Mouse (Mus musculus) spleen, adult 2 months (tissue): ENCODE results near the gene Fam104a. TPM values are rescaled to one million over a fixed set of nuclear protein-coding genes. Genes with fewer than 3 reads are reported as not detected.

ENCODE experiments used
- DNase-seq, 2 experiments: peaks; one replicate each; pipeline versions ENCODE4 v3.0.0 to v3.0.0-alpha.2; 2012 to 2021; ENCODE audit warnings: low spot score in 2 of 2, low read depth in 1 of 2
- H3K27ac ChIP-seq: fragments of 200-500 bp; 2 replicates; pipeline ENCODE4 v1.5.1; 2012; ENCODE audit warnings: low read length, inconsistent platforms; ENCODE audit not compliant: insufficient read depth
- H3K27me3 ChIP-seq: fragments of 200-500 bp; 2 replicates; pipeline ENCODE4 v1.6.1; 2012; ENCODE audit warnings: mild to moderate bottlenecking, moderate library complexity, low read length, inconsistent platforms; ENCODE audit not compliant: control insufficient read depth, insufficient read depth
- H3K36me3 ChIP-seq: fragments of 200-500 bp; 2 replicates; pipeline ENCODE4 v1.6.1; 2012; ENCODE audit warnings: mild to moderate bottlenecking, low read length, inconsistent platforms; ENCODE audit not compliant: control insufficient read depth, insufficient read depth
- H3K4me1 ChIP-seq: fragments of 200-500 bp; 2 replicates; pipeline ENCODE4 v1.6.1; 2011; ENCODE audit warnings: inconsistent platforms; ENCODE audit not compliant: control insufficient read depth, insufficient read depth, insufficient read length
- H3K4me3 ChIP-seq: fragments of 200-500 bp; 2 replicates; pipeline ENCODE4 v1.5.1; 2011; ENCODE audit warnings: mild to moderate bottlenecking, inconsistent platforms; ENCODE audit not compliant: insufficient read depth, insufficient read length; ENCODE audit errors: extremely low read depth
- CTCF ChIP-seq: fragments of 200-500 bp; IDR thresholded peaks from 2 replicates; pipeline ENCODE4 v1.5.1; 2011; ENCODE audit warnings: mild to moderate bottlenecking, inconsistent platforms; ENCODE audit not compliant: insufficient read depth, insufficient read length, insufficient replicate concordance; ENCODE audit errors: extremely low read depth
- POLR2A ChIP-seq: fragments of 200-500 bp; IDR thresholded peaks from 2 replicates; pipeline ENCODE4 v1.6.1; 2011; ENCODE audit warnings: low read depth, low read length, inconsistent platforms
- WGBS: fragments of 180-500 bp; shearing (Covaris S2); methylation state at CpG from one replicate; pipeline ENCODE4 v1.1.7; 2018; 5-methylcytosine and 5-hydroxymethylcytosine counted together
- polyA plus RNA-seq: library from polyadenylated mRNA; depleted of rRNA; stranded (reverse); fragments of >200 nt; gene quantifications from 2 replicates; pipeline ENCODE4 v1.2.3, GENCODE M21; 2012

Fam104a gene
- polyA plus RNA-seq, 1 experiment, result 20.1 TPM

- Histone ChIP-seq H3K4me3 (no peak overlapping the region), H3K27ac (no peak overlapping the region), H3K36me3 (peaks cover 15% of the 10 kb centered on the region), H3K27me3 (no peaks in the 10 kb centered on the region), H3K4me1 (no peaks in the 10 kb centered on the region)
- TF ChIP-seq POLR2A (no peak), CTCF (no peak)
- WGBS, result 90% methylated on average over 14 of the region's 14 CpGs
- DNase-seq, result no peak
Observed at GRCm38 (mm10) chr11:113726994-113727888, 43.3 kb upstream of the Fam104a start.

- H3K4me1 ChIP-seq, result no peaks in the 10 kb centered on the region
- 94% methylated on average over 4 of the region's 4 CpGs for WGBS
- H3K36me3 ChIP-seq, result peaks cover 15% of the 10 kb centered on the region
- no peak overlapping the region for H3K4me3 ChIP-seq
- H3K27ac ChIP-seq, result no peak overlapping the region; the same call in 1 of the 2 replicates
- no peak for DNase-seq
- no peaks in the 10 kb centered on the region for H3K27me3 ChIP-seq
- no peak for TF ChIP-seq POLR2A
- no peak for TF ChIP-seq CTCF
Observed at GRCm38 (mm10) chr11:113725235-113726048, 41.5 kb upstream of the Fam104a start.

GRCm38 (mm10) chr11:113722405-113723090 lies 38.6 kb upstream of the Fam104a start:
- H3K27ac ChIP-seq, result no peak overlapping the region
- no peaks in the 10 kb centered on the region for H3K4me1 ChIP-seq
- 81% methylated on average over 14 of the region's 14 CpGs for WGBS
- no peaks in the 10 kb centered on the region for H3K27me3 ChIP-seq
- no peak for TF ChIP-seq CTCF
- TF ChIP-seq POLR2A, result no peak
- peaks cover 2% of the 10 kb centered on the region; the same call in 1 of the 2 replicates for H3K36me3 ChIP-seq
- no peak for DNase-seq
- no peak overlapping the region for H3K4me3 ChIP-seq

GRCm38 (mm10) chr11:113717767-113718424 lies 33.9 kb upstream of the Fam104a start:
- WGBS, result 81% methylated on average over 16 of the region's 16 CpGs
- Histone ChIP-seq H3K4me3 (no peak overlapping the region), H3K27ac (no peak overlapping the region), H3K36me3 (no peaks in the 10 kb centered on the region), H3K27me3 (no peaks in the 10 kb centered on the region), H3K4me1 (no peaks in the 10 kb centered on the region)
- DNase-seq, result no peak
- no peak for TF ChIP-seq CTCF
- no peak for TF ChIP-seq POLR2A

- Histone ChIP-seq H3K27me3 (no peaks in the 10 kb centered on the region), H3K27ac (no peak overlapping the region), H3K4me3 (no peak overlapping the region), H3K36me3 (no peaks in the 10 kb centered on the region), H3K4me1 (no peaks in the 10 kb centered on the region)
- no peak for DNase-seq
- TF ChIP-seq CTCF, result no peak
- TF ChIP-seq POLR2A, result no peak
- WGBS, result 90% methylated on average over 2 of the region's 2 CpGs
Observed at GRCm38 (mm10) chr11:113716132-113716531, 32.2 kb upstream of the Fam104a start.

- H3K4me3 ChIP-seq, result no peak overlapping the region
- no peaks in the 10 kb centered on the region for H3K4me1 ChIP-seq
- DNase-seq, result no peak
- no peaks in the 10 kb centered on the region for H3K36me3 ChIP-seq
- TF ChIP-seq CTCF, result no peak
- no peak for TF ChIP-seq POLR2A
- H3K27ac ChIP-seq, result no peak overlapping the region
- H3K27me3 ChIP-seq, result no peaks in the 10 kb centered on the region
- 75% methylated on average over 7 of the region's 7 CpGs for WGBS
Observed at GRCm38 (mm10) chr11:113715078-113715674, 31.2 kb upstream of the Fam104a start.
